Mouse (Mus musculus) spleen, embryonic (tissue): ENCODE data around the gene Pum1.

Source experiments
- CTCF ChIA-PET: fragments of 350-600 bp; sonication (Branson Sonifier 250); formaldehyde crosslinking; loops from one replicate; lab custom pipeline; 2022; lab: Charles Lee

Pum1 gene

GRCm38 (mm10) chr4:130809784-130810183 lies 146.7 kb downstream of the Pum1 start:
- CTCF ChIA-PET = no interaction called here

- CTCF ChIA-PET = interaction anchor here (0.9 kb wide), 1 partner anchor 54 kb away, joined by 4 read pairs; no protein-coding TSS in a partner anchor
These were observed 147.7 kb downstream of the Pum1 start for GRCm38 (mm10) chr4:130810845-130811244.

DNA sequence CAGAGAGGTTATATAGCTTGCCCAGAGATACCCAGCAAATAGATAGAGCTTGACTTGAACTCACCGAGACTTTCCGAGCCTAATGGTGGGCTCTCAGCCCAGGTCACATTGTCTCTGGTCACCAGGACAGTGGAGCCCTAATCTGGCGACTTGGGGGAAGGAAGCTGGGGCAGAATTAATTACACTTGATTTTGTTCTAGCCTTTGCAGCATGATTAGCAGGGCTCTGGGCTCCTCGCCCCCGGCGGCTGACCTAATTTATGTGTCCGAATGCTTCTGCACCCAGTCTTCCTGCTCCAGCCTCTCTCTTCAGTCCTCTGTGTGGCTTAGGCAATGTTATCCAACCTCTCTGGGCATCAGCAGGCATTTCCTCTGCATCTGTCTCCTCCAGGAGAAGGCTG lies 148.3 kb downstream of the Pum1 start:
- CTCF ChIA-PET = no interaction called here

DNA sequence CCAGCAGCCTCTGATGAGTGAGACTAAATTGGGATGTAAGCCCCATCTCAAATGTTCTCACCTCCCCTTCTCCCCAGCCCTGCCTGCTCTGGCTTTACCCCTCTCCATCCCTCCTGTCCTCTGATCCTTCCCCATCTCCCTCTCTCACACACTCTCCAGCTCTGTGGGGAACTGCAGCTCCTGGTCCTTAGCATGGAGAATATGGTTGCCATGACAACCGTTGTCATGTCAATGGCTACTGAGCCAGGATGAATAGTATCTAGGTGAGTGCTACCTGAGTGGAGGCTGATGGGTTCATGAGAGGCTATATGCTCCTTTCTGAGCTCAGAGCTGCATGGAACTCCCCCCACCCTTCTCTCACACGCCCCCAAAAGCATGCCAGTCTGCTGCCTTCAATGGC lies 150.8 kb downstream of the Pum1 start:
- CTCF ChIA-PET = interaction anchor here (0.6 kb wide), 1 partner anchor 46 kb away, joined by 3 read pairs; no protein-coding TSS in a partner anchor

DNA sequence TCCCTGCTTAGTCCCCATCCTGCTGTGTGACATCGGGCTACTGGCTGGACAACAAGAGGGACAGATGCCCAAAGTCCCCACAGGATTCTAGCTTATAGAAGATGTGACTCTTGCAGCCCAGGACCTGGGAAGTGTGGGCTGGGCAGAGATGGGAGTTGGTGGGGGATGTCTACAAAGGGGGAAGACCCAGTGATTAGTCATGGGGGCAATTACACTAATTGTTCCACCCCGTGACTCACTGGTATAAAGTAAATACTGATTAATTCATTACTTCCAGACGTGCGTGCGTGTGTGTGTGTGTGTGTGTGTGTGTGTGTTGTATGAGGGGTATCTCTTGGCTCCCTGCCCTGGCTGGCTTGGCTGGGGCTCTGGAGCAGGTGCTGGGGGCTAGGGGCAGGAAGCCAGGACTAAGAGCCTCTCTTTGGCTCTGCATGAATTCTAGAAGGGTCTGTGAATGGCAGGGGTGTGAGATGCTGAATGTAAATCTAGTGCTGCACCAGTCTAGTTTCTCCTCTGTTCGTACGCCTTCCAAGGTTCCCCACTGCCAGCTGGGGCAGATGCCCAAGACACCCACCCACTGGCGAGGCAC lies 151.7 kb downstream of the Pum1 start:
- CTCF ChIA-PET = no interaction called here

- CTCF ChIA-PET = interaction anchor here (0.6 kb wide), 1 partner anchor 34 kb away, joined by 3 read pairs; no protein-coding TSS in a partner anchor
These were observed 152.7 kb downstream of the Pum1 start for GRCm38 (mm10) chr4:130815860-130816259.

GRCm38 (mm10) chr4:130819806-130820205 lies 156.7 kb downstream of the Pum1 start:
- CTCF ChIA-PET = no interaction called here

GRCm38 (mm10) chr4:130820594-130821255 lies 157.6 kb downstream of the Pum1 start:
- CTCF ChIA-PET = no interaction called here

- CTCF ChIA-PET = no interaction called here
These were observed 165.9 kb downstream of the Pum1 start for GRCm38 (mm10) chr4:130828851-130829673.
